Mouse (Mus musculus): ENCODE measurements around the gene Pip4k2a. TPM values are rescaled to one million over a fixed set of nuclear protein-coding genes. Genes with fewer than 3 reads are reported as not detected.

Gene Pip4k2a
- polyA plus RNA-seq, 1 experiment: 7.1 TPM

- H3K4me1 ChIP-seq (ENCODE audit: control insufficient read depth, insufficient read depth, low read length): no peaks in the 10 kb centered on the region
These were observed 15.3 kb downstream of the Pip4k2a start for GRCm38 (mm10) chr2:18982581-18982980.

GRCm38 (mm10) chr2:18979675-18980074 is 18.3 kb downstream of the Pip4k2a start:
- H3K4me1 ChIP-seq (ENCODE audit: control insufficient read depth, insufficient read depth, low read length): no peaks in the 10 kb centered on the region
- H3K36me3 ChIP-seq (ENCODE audit: control insufficient read depth, insufficient read depth, low read length): no peaks in the 10 kb centered on the region
- no peak overlapping the region for H3K4me3 ChIP-seq (ENCODE audit: insufficient read depth, low read depth, low read length)
- 66% methylated on average over 7 of the region's 7 CpGs for WGBS
- no peak overlapping the region for H3K27ac ChIP-seq (ENCODE audit: insufficient read depth, low read depth, low read length)
- no peaks in the 10 kb centered on the region for H3K27me3 ChIP-seq (replicated peaks; ENCODE audit: control insufficient read depth, insufficient read depth, low read length)
- no peak for DNase-seq
- no peak for TF ChIP-seq CTCF (conservative IDR thresholded peaks at IDR 0.05; ENCODE audit: insufficient read depth, insufficient read length, low read depth, low read length)

More at GRCm38 (mm10) chr2:18982581-18982980, 15.3 kb downstream of the Pip4k2a start:
- WGBS: 75% methylated on average over 6 of the region's 6 CpGs
- H3K36me3 ChIP-seq (ENCODE audit: control insufficient read depth, insufficient read depth, low read length): no peaks in the 10 kb centered on the region
- no peak overlapping the region for H3K27ac ChIP-seq (ENCODE audit: insufficient read depth, low read depth, low read length)
- H3K4me3 ChIP-seq (ENCODE audit: insufficient read depth, low read depth, low read length): no peak overlapping the region
- TF ChIP-seq CTCF (conservative IDR thresholded peaks at IDR 0.05; ENCODE audit: insufficient read depth, insufficient read length, low read depth, low read length): no peak
- no peak for TF ChIP-seq POLR2A (IDR thresholded peaks at IDR 0.05; ENCODE audit: low read depth, low read length)
- no peak for DNase-seq
- no peaks in the 10 kb centered on the region for H3K27me3 ChIP-seq (replicated peaks; ENCODE audit: control insufficient read depth, insufficient read depth, low read length)

GRCm38 (mm10) chr2:18979046-18979445 is 18.9 kb downstream of the Pip4k2a start:
- no peak for DNase-seq
- no peak for TF ChIP-seq POLR2A (IDR thresholded peaks at IDR 0.05; ENCODE audit: low read depth, low read length)
- no peak for TF ChIP-seq CTCF (conservative IDR thresholded peaks at IDR 0.05; ENCODE audit: insufficient read depth, insufficient read length, low read depth, low read length)
- Histone ChIP-seq H3K36me3 (ENCODE audit: control insufficient read depth, insufficient read depth, low read length) (no peaks in the 10 kb centered on the region), H3K27ac (ENCODE audit: insufficient read depth, low read depth, low read length) (no peak overlapping the region), H3K4me3 (ENCODE audit: insufficient read depth, low read depth, low read length) (no peak overlapping the region), H3K4me1 (ENCODE audit: control insufficient read depth, insufficient read depth, low read length) (no peaks in the 10 kb centered on the region), H3K27me3 (replicated peaks; ENCODE audit: control insufficient read depth, insufficient read depth, low read length) (no peaks in the 10 kb centered on the region)
- 79% methylated on average over 4 of the region's 4 CpGs for WGBS

GRCm38 (mm10) chr2:18977201-18977805 is 20.6 kb downstream of the Pip4k2a start:
- DNase-seq: no peak
- WGBS: 72% methylated on average over 10 of the region's 10 CpGs
- no peak overlapping the region for H3K4me3 ChIP-seq (ENCODE audit: insufficient read depth, low read depth, low read length)
- H3K27me3 ChIP-seq (replicated peaks; ENCODE audit: control insufficient read depth, insufficient read depth, low read length): no peaks in the 10 kb centered on the region
- H3K4me1 ChIP-seq (ENCODE audit: control insufficient read depth, insufficient read depth, low read length): no peaks in the 10 kb centered on the region
- H3K27ac ChIP-seq (ENCODE audit: insufficient read depth, low read depth, low read length): no peak overlapping the region
- TF ChIP-seq CTCF (conservative IDR thresholded peaks at IDR 0.05; ENCODE audit: insufficient read depth, insufficient read length, low read depth, low read length) (no peak), POLR2A (IDR thresholded peaks at IDR 0.05; ENCODE audit: low read depth, low read length) (no peak)
- no peaks in the 10 kb centered on the region for H3K36me3 ChIP-seq (ENCODE audit: control insufficient read depth, insufficient read depth, low read length)

GRCm38 (mm10) chr2:18976175-18976574 is 21.8 kb downstream of the Pip4k2a start:
- Histone ChIP-seq H3K27ac (ENCODE audit: insufficient read depth, low read depth, low read length) (no peak overlapping the region), H3K27me3 (replicated peaks; ENCODE audit: control insufficient read depth, insufficient read depth, low read length) (no peaks in the 10 kb centered on the region), H3K4me3 (ENCODE audit: insufficient read depth, low read depth, low read length) (no peak overlapping the region), H3K4me1 (ENCODE audit: control insufficient read depth, insufficient read depth, low read length) (no peaks in the 10 kb centered on the region), H3K36me3 (ENCODE audit: control insufficient read depth, insufficient read depth, low read length) (no peaks in the 10 kb centered on the region)
- no peak for DNase-seq
- TF ChIP-seq CTCF (conservative IDR thresholded peaks at IDR 0.05; ENCODE audit: insufficient read depth, insufficient read length, low read depth, low read length) (no peak), POLR2A (IDR thresholded peaks at IDR 0.05; ENCODE audit: low read depth, low read length) (no peak)
- WGBS: 84% methylated on average over 2 of the region's 2 CpGs

- no peaks in the 10 kb centered on the region for H3K4me1 ChIP-seq (ENCODE audit: control insufficient read depth, insufficient read depth, low read length)
- no peak for TF ChIP-seq POLR2A (IDR thresholded peaks at IDR 0.05; ENCODE audit: low read depth, low read length)
- TF ChIP-seq CTCF (conservative IDR thresholded peaks at IDR 0.05; ENCODE audit: insufficient read depth, insufficient read length, low read depth, low read length): no peak
These were observed 22.9 kb downstream of the Pip4k2a start for GRCm38 (mm10) chr2:18974882-18975645.

GRCm38 (mm10) chr2:18971564-18971963 is 26.4 kb downstream of the Pip4k2a start:
- no peaks in the 10 kb centered on the region for H3K36me3 ChIP-seq (ENCODE audit: control insufficient read depth, insufficient read depth, low read length)
- no peak for DNase-seq
- 80% methylated on average over 3 of the region's 3 CpGs for WGBS
- no peaks in the 10 kb centered on the region for H3K4me1 ChIP-seq (ENCODE audit: control insufficient read depth, insufficient read depth, low read length)
- H3K27ac ChIP-seq (ENCODE audit: insufficient read depth, low read depth, low read length): no peak overlapping the region
- no peaks in the 10 kb centered on the region for H3K27me3 ChIP-seq (replicated peaks; ENCODE audit: control insufficient read depth, insufficient read depth, low read length)
- no peak overlapping the region for H3K4me3 ChIP-seq (ENCODE audit: insufficient read depth, low read depth, low read length)
- no peak for TF ChIP-seq CTCF (conservative IDR thresholded peaks at IDR 0.05; ENCODE audit: insufficient read depth, insufficient read length, low read depth, low read length)
- TF ChIP-seq POLR2A (IDR thresholded peaks at IDR 0.05; ENCODE audit: low read depth, low read length): no peak

More at GRCm38 (mm10) chr2:18974882-18975645, 22.9 kb downstream of the Pip4k2a start:
- no peak for DNase-seq
- Histone ChIP-seq H3K4me3 (ENCODE audit: insufficient read depth, low read depth, low read length) (no peak overlapping the region), H3K27me3 (replicated peaks; ENCODE audit: control insufficient read depth, insufficient read depth, low read length) (no peaks in the 10 kb centered on the region), H3K36me3 (ENCODE audit: control insufficient read depth, insufficient read depth, low read length) (no peaks in the 10 kb centered on the region), H3K27ac (ENCODE audit: insufficient read depth, low read depth, low read length) (no peak overlapping the region)
- WGBS: 48% methylated on average over 4 of the region's 4 CpGs
